Mouse (Mus musculus) lung, postnatal 4 days (tissue): ENCODE data around the gene 1700029J07Rik.

Experiments
- DNase-seq, 2 experiments: peaks; one replicate each; pipeline ENCODE4 v3.0.0; 2021

Gene 1700029J07Rik

DNA sequence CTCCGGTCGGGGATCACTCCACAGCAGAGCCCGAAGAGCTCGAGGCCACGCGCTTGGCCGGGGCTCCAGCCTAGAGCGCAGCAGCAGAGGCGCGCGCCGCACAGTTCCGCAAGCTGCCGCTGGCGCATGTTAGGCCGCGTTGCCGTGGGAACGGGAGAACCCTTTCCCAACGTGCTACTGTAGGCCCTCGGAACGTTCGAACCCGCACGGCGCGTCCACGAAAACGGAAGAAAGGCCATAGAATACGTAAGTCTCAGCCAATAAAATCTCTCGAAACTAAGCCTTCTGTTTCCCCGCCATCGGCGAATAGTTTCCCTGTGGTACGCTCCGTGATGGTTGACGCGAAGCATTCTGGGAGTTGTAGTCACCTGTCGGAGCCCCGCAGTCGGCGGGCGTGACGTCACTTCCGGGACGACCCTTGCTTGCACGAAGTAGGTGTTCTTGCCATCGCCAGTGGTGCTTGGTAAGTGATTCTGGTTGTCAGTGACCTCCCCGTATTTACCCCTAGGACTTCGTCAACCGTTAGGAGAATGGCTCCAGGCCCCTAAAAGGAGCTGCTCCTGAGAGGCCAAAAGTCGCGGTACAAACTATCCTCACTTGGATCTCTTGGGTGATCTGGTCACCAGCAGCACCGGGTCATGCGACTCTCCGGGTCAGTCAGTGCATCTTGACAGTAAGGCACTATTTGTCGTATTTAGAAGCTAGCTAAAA, at the start of gene 1700029J07Rik, which contains the start of gene Ufsp2:
1700029J07Rik (minus strand) TSS at position 127 of the 711 bp plus-strand sequence.
Ufsp2 (plus strand) TSS at position 403 of the 711 bp plus-strand sequence.
- DNase-seq, result peak; percentile 96 to 97

GRCm38 (mm10) chr8:46024392-46024791, 49.3 kb upstream of the 1700029J07Rik start:
- peak; percentile 58 to 80 for DNase-seq

GRCm38 (mm10) chr8:46022758-46023157, 47.7 kb upstream of the 1700029J07Rik start:
- DNase-seq, result no peak

DNA sequence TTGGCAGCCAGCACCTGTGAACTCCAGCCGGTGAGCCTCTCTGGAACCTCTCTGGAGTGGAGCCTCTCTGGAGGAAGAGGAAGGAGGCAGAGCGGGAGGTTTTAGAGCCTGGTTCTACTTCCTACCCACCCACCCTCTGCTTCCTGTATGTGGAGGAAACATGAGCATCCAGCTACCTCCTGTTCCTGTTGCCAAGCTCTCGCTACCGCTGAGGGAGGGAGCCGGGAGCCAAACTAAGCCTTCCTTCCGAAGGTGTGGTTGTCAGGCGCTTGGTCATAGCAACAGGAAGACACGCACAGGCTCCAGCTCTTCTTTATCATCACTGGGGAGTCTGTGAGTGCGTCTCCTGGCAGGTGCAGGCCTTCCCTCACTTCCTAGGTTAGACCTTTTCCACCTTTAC, 47.2 kb upstream of the 1700029J07Rik start:
- DNase-seq, result no peak

DNA sequence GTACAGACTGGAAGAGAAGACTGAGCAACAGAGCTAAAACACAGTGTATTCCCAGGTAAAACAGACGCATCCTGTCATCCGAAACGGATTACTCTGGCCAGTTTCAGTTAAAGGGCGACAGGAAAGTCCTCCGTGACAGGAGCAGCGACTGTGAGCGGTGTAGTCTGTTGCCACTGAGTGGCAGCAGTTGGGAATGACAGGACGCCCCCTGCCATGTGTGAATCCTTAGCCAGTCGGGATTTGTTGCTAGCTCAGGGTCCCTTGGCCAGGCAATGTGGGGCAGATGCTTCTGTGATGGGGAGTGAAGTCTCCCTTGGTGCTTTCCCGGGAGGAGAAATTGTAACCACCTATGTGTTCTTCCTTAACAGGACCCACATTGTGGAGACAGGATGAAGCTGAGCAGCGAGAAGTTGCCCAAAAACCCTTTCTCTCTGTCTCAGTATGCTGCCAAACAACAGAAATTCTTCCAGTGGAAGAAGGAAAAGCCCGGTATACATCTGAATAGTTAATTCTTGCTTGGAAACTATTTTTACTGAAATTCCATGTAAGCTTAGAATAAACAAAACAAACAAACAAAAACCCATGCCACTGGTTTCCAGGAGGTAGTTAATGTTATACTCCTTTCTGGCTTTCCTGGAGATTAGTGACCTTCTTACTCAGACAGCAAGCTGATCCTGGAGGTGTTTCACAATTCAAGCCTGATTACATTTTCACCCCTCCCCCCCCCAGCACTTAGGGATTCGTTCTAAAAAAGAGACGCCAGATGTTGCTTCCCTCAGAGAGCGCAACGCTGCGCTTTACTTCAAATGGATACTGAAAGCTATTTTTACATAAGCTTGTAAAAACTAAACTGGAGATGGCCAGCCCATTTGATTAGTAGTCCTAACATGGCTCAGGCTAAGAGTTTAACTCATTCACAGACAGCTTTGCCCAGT, 36.0 kb upstream of the 1700029J07Rik start:
- peak; percentile 43 to 64 for DNase-seq

DNA sequence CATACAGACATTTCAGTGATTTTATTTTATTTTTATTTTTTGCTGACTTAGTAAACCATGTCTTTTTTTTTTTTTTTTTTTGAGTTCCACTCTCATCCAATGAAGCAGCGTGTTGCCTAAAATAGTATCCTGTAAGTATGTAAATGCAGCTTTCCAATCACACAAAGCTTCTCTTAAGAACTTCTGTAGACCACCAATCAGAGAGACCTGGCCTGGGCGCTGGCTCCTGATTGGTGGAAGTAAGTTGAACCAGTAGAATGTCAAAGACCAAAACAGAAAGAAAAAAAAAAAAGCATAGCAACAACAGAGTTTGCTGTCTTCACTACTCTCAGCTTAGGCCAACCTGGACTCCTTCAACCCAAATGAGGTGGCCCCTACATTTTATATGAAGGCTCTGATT, 35.3 kb upstream of the 1700029J07Rik start:
- peak in 1 of 2 experiments; percentile 65 for DNase-seq

- DNase-seq, result no peak
Observed at GRCm38 (mm10) chr8:46007050-46007672, 32.1 kb upstream of the 1700029J07Rik start.

- DNase-seq, result no peak
Observed at GRCm38 (mm10) chr8:46005596-46005995, 30.5 kb upstream of the 1700029J07Rik start, which contains the start of gene Ankrd37. Gene Ankrd37, minus strand, starts transcription at chr8:46005707.

DNA sequence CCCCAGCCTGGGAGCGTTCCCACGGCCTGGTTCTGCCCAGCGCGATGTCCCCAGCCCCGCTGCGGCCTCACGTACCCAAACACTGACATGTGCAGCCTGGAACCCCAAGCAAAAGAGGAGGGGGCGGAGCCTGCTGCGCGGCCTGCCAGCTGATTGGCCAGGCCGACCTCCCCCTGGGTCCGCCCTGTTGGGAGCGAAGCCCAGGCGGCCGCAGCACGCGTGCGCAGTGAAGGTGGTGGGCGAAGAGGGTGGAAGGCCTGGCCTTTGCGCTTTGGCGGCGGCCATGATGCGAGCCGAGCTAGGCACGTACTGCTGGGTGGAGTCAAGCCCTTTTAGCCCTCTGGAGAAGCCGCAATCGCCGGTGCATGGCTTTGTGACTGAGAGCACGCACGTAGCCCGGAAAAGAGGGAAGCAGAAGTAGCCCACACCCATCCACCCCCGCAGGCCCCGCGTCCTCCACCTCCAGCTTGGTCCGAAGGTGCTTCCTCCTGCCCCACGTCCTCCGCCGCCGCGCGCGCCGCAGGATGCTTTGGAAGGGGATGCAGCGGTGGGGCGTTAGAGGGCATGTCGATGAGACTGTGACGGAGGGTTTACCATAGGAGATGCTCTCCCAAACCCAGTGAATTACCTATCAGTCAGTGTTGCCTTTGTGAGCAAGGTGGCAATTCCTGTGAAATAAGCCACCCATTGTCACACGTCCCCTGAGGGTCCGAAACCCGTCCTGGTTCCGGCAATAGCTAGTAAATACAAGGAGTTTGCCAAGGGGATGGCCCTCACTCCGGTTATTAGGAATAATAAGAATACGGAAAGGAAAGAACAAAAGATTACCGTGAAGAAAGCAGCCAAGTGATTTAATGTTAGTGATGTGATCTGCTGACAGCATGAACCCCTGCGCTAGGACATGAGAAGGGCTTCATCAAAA, 25.0 kb upstream of the 1700029J07Rik start:
- peak; percentile 99 for DNase-seq

- DNase-seq, result peak; percentile 34 to 47
Observed at GRCm38 (mm10) chr8:45999138-45999783, 24.2 kb upstream of the 1700029J07Rik start, which contains the start of gene Lrp2bp. Gene Lrp2bp, plus strand, starts transcription at chr8:45999303.

DNA sequence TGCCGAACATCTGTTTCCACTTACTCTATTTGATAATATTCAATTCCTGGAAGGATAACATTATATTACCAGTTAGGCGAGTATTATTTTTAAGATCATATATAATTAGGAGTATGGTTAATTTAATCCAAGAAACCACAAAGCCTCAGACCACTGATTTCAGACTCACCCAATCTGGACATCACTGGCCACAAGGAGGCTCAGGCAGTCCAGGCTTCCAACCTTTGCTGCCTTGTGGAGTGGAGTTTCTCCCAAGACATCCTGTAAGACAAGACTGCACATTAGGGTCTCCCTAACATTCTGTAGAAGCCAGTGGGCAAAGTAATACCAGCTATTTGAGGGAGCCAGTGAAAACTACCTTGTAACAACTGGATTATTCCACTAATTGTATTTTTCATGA, 23.2 kb upstream of the 1700029J07Rik start:
- no peak for DNase-seq

DNA sequence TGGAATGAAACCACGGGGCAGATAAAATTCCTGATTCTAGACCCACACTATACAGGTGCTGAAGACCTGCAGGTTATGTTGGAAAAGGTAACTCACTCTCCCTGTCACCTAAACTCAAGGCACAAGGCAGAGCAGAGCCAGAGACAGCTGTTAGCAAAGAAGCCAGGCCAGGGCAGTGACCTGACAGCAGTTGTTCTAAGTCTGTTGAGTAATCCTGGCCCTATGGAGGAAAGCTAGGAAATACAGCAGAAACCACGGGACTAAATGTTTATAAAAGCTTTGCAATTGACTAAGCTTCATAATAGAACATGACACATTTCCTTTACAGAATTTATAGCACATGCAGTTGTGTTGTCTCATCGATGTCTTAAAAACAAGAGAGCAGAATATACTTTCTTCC, 20.5 kb upstream of the 1700029J07Rik start:
- no peak for DNase-seq

- peak in 1 of 2 experiments; percentile 16 for DNase-seq
Observed at GRCm38 (mm10) chr8:45994111-45994510, 19.1 kb upstream of the 1700029J07Rik start.

DNA sequence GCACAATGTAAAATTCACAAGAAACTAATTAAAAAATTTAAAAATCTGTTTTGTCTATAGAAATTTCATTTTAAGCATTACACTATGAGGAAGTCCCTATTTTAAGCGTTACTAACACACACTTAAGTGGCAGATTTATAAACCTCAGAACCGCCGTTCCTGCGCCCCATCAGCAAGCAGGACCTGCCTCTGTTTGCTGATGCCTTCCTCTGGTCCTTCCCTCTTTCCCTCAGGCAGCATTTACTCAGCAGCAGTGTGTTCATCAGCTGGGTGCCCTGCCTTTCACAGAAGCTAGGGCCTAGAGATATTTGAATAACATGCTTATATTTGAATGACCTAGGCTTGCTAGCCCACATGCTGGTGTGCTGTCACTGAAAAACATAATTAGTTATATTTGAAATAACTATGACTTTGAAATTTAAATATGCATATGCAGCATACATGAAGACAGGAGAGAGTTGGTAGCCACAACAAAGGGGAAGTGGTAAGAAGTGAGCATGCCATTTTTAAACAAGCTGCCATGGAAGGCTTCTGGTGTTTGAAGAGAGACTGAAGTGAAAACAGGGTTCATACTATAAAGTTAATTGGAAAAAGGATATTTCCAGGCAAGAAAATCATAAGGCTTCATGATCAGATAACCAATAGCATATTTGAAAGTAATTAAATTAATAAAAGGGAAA, 15.7 kb upstream of the 1700029J07Rik start:
- no peak for DNase-seq

DNA sequence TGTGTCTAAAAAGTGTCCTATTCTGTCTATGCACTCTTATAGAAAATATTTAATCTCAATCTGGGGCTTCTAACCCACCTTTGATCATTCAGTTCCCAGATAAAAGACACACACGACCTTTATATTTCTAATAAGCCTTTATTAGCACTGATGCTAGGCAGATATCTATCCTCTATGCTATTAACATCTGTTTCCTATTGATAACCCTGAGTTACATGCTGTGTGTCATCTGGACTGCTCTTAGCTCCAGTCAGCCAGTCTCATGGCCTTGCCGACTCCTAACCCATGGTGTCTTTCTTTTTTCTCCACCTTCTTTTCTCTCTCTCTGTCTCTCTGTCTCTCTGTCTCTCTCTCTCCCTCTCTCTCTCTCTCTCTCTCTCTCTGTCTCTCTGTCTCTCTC, 13.1 kb upstream of the 1700029J07Rik start:
- no peak for DNase-seq

GRCm38 (mm10) chr8:45986665-45987064, 11.6 kb upstream of the 1700029J07Rik start:
- peak in 1 of 2 experiments; percentile 25 for DNase-seq

DNA sequence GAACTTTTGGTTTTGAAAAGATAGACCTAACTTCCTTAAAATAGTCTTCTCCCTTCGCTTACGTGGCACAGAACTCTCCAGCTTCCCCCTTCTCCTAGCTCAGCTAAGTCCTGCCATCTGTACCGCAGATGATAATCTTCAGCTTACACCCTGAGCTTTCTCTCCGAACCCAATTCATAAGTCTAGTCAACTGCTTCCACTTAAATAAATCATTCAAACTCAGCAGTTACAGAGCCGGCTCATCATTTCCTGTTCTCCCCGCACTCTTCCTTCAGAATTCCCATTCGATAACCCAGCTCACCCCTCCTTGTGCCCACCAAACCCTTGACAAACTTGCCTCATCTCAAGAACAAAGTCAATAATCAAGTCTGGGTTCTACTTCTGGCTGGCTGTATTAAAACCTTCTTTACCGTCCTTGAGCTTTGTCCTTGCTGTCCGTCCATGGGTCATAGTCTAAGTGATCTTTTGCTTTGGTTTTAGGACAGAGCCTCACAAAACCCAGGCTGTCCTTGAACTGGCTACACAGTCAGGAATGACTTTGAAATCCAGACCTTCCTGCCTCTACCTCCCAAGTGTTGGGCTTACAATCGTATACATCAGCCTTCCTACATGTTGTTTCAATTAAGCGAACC, 901 bp upstream of the 1700029J07Rik start:
- no peak for DNase-seq

- no peak for DNase-seq
Observed at GRCm38 (mm10) chr8:45973988-45974505, 1.0 kb downstream of the 1700029J07Rik start.

GRCm38 (mm10) chr8:45970894-45971293, 4.2 kb downstream of the 1700029J07Rik start:
- DNase-seq, result no peak

GRCm38 (mm10) chr8:45950622-45951021, 24.4 kb downstream of the 1700029J07Rik start:
- DNase-seq, result no peak
